Mouse (Mus musculus) erythroblast, adult 5-6 weeks (primary cell): Measurements from ENCODE around the gene Shpk. TPM values are rescaled to one million over a fixed set of nuclear protein-coding genes. Genes with fewer than 3 reads are reported as not detected.

Source experiments
- ATAC-seq: replicated peaks from 2 replicates; pipeline ENCODE4 v1.8.0; 2016; ENCODE audit warnings: moderate number of reproducible peaks, mild to moderate bottlenecking, moderate TSS enrichment, inconsistent platforms; ENCODE audit not compliant: poor library complexity, low FRiP score, severe bottlenecking
- total RNA-seq, 2 experiments: library from RNA; stranded (forward) in 1 of 2; stranded (reverse) in 1 of 2; fragments of 150-400 nt in 1 of 2; fragments of 200-764, 138-1000 nt in 1 of 2; gene quantifications; 2 replicates each; pipeline versions ENCODE4 v1.2.3 to v1.2.4; 2015 to 2017; ENCODE audit warnings: low replicate concordance in 2 of 2

Shpk gene
- total RNA-seq, 2 experiments from 2014 or later: 2.1 to 2.4 TPM

- ATAC-seq: peak; percentile 91
These were observed 544 bp upstream of the Shpk start, which contains the start of gene Ctns for GRCm38 (mm10) chr11:73198603-73199229. Ctns (minus strand) TSS chr11:73199042.

GRCm38 (mm10) chr11:73199879-73200278 is 619 bp downstream of the Shpk start:
- 0 out of 2 replicates have a peak, but pooled peaks have one; percentile 15 for ATAC-seq

GRCm38 (mm10) chr11:73201021-73201420 is 1.8 kb downstream of the Shpk start:
- ATAC-seq: no peak

- no peak for ATAC-seq
These were observed 2.3 kb downstream of the Shpk start for GRCm38 (mm10) chr11:73201597-73201996.

- no peak for ATAC-seq
These were observed 4.6 kb downstream of the Shpk start for GRCm38 (mm10) chr11:73203895-73204294.

GRCm38 (mm10) chr11:73205194-73205593 is 5.9 kb downstream of the Shpk start:
- no peak for ATAC-seq

GRCm38 (mm10) chr11:73207621-73208020 is 8.4 kb downstream of the Shpk start:
- ATAC-seq: no peak; the same call in 1 of the 2 replicates

- ATAC-seq: no peak
These were observed 14.7 kb downstream of the Shpk start for GRCm38 (mm10) chr11:73213956-73214355.

GRCm38 (mm10) chr11:73219671-73220070 is 20.4 kb downstream of the Shpk start:
- ATAC-seq: no peak

GRCm38 (mm10) chr11:73220651-73221050 is 21.4 kb downstream of the Shpk start:
- ATAC-seq: no peak

- ATAC-seq: no peak
These were observed 23.6 kb downstream of the Shpk start for GRCm38 (mm10) chr11:73222846-73223245.

- ATAC-seq: peak; percentile 55
These were observed 24.7 kb downstream of the Shpk start for GRCm38 (mm10) chr11:73223966-73224365.

GRCm38 (mm10) chr11:73225856-73226255 is 26.6 kb downstream of the Shpk start:
- no peak for ATAC-seq

- no peak for ATAC-seq
These were observed 29.6 kb downstream of the Shpk start for GRCm38 (mm10) chr11:73228881-73229280.

GRCm38 (mm10) chr11:73230081-73230480 is 30.8 kb downstream of the Shpk start:
- ATAC-seq: no peak

GRCm38 (mm10) chr11:73232513-73232912 is 33.3 kb downstream of the Shpk start:
- no peak for ATAC-seq

GRCm38 (mm10) chr11:73233992-73234391 is 34.7 kb downstream of the Shpk start, which contains the start of gene Trpv1:
Trpv1 (plus strand) TSS chr11:73234292.
- no peak for ATAC-seq

GRCm38 (mm10) chr11:73235990-73236701 is 36.9 kb downstream of the Shpk start:
- ATAC-seq: no peak

- no peak for ATAC-seq
These were observed 37.5 kb downstream of the Shpk start for GRCm38 (mm10) chr11:73236731-73237130.

GRCm38 (mm10) chr11:73242199-73242598 is 42.9 kb downstream of the Shpk start:
- no peak for ATAC-seq

- ATAC-seq: no peak
These were observed 43.5 kb downstream of the Shpk start for GRCm38 (mm10) chr11:73242777-73243176.
